Mouse (Mus musculus) left cerebral cortex, postnatal 10 days (tissue): ENCODE measurements around the gene Vmn1r73. TPM values are rescaled to one million over a fixed set of nuclear protein-coding genes. Genes with fewer than 3 reads are reported as not detected.

Experiments used
- DNase-seq, 2 experiments: peaks; one replicate each; pipeline ENCODE4 v3.0.0; 2021 to 2022; ENCODE audit warnings: low spot score in 2 of 2, mixed read lengths in 1 of 2; ENCODE audit errors: extremely low spot score in 1 of 2
- intact Hi-C: fragments of 180-260 bp; cut with DNase I; formaldehyde crosslinking; loops from one replicate; pipeline ENCODE4 v1.15.1; 2025
- total RNA-seq, 2 experiments: library from RNA; stranded (reverse); gene quantifications; 2 replicates each; pipeline ENCODE4 v1.2.3; 2021

Gene Vmn1r73
- total RNA-seq = not detected

- intact Hi-C loops = no loop called here
- DNase-seq = no peak
Observed at GRCm38 (mm10) chr7:11729966-11730365, at the start of gene Vmn1r73. Gene Vmn1r73, plus strand, starts transcription at chr7:11730266.

Other genes with a start within 250 kb of the Vmn1r73 start
- gene Zscan4-ps2, start 216.0 kb upstream of the Vmn1r73 start, total RNA-seq = not detected
- gene Zscan4-ps3, start 121.0 kb upstream of the Vmn1r73 start, total RNA-seq = not detected
- not detected for gene Vmn1r72, start 50.1 kb upstream of the Vmn1r73 start, total RNA-seq
- not detected for gene Vmn1r74, start 103.7 kb downstream of the Vmn1r73 start, total RNA-seq
- gene Vmn1r75, start 144.4 kb downstream of the Vmn1r73 start, total RNA-seq = not detected
- not detected for gene Vmn1r76, start 207.9 kb downstream of the Vmn1r73 start, total RNA-seq